Mouse (Mus musculus) kidney, adult 9 months (tissue): ENCODE results near the gene Sebox.

Source experiments
- DNase-seq: peaks from one replicate; pipeline ENCODE4 v3.0.0; 2022

Gene Sebox

DNA sequence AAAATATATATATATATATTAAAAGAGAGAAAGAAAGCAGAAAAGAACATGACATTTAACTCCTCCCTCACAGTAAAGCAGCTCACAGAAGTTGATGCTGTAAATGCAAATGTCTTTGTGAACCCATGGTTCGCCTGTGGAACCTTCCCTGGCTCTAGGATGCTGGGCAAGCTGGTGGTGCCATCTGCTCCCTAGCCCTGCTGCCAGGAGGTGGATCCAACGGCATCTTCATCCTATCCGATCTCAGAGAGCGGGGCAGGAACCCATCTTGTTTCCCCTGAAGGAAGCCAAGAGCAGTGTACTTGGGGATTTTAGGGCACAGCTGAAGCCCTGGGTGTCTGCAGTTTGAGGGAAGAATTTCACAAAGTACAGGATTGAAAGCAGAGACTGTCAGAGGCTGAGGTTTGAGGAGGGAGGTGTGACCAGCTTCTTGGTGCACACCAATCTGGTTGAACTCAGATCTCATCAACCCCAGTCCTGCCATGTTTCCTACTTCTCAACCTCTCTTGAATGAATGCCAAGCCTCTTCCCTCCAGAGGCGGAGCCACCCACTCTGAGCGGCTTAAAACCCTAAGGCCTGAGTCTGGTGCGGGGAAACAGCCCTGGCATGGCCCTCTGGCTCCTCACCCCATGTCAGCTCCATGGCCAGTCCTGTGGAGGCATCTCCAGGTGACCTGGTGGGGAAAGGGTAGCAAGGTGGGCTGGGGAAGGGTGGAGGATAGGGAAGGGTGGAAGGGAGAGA lies at the start of gene Sebox:
Gene Sebox, plus strand, starts transcription at position 539 of the 742 bp plus-strand sequence.
- no peak for DNase-seq

DNA sequence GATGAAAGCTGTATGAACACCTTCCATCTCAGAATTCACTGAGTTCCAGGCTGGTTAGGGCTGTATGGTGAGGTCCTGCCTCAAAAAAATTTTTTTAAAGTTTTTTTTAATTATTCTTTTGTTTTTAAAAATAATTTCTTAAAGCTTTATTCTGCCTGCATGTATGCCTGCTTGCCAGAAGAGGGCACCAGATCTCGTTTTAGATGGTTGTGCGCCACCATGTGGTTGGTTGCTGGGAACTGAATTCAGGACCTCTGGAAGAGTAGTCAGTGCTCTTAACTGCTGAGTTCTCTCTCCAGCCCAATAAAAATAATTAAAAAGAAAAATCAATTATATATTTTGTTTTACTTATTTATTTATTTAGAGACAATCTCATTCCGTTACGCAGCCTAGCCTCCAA lies 49.6 kb upstream of the Sebox start:
- DNase-seq: peak; percentile 74

DNA sequence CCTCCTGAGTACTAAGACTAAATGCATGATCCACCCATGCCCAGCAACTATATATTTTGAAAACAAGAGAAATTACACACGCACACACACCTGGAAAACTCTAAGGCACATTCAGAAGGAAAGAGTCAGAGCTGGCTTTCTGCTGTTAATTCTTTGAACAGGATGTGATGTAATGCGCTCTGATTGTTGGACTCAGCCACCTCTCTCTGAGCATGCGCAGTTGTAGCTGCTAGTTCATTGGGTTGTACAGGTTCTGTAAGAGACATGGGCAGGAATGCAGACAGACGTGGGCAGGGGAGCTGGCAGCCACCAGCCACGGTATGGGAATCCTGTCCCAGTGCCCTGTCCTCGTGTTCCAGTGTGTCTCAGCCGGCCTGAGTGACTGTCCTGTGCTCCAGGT lies 49.0 kb upstream of the Sebox start:
- DNase-seq: no peak

DNA sequence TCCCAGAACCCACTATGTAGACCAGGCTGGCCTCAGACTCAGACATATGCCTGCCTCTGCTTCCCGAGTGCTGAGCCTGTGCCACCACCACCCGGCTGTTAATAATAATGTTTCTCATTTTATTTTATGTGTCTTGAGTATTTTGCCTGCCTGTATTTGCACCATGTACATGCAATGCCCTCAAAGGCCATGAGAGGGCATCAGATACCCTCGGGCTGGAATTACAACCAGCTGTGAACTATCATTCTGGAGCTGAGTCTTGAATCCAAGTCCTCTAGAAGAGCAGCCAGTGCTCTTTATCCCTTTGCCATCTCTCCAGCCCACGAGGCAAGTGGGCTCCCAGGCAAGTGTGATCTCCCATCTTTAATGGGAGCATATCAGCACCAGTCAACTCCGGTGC lies 47.9 kb upstream of the Sebox start:
- peak; percentile 65 for DNase-seq

DNA sequence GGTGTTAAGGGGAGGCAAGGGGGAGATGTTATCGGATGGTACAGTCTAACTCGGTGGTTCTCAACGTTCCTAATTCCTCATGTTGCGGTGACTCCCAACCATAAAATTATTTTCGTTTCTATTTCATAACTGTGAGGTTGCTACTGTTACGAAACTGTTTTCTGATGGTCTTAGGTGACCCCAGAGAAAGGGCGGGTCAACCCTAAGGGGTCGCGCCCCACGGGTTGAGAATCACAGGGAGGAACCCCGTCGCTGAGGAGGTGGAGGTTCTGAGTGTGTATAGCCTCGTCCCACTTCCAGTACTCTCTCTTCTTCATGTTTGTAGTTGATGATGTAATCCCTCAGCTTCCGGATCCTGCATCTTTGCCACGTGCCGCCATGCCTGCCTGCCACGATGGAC lies 44.5 kb upstream of the Sebox start:
- DNase-seq: no peak

DNA sequence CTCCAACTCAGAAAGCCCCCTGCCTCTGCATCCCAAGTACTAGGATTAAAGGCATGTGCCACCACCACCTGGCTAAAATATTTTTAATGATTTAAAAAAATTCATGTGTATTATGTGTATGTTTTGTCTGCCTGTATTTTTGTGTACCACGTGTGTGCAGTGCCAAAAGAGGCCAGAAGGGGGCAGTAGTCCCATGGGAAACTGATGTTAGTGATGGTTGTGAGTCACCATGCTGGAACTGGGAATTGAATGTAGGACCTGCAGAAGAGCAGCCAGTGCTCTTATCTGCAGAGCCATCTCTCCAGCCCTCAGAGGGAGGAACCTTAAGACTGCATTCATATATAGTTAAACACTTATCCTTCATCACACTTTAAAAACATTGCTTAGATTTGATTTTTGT lies 41.4 kb upstream of the Sebox start:
- no peak for DNase-seq

DNA sequence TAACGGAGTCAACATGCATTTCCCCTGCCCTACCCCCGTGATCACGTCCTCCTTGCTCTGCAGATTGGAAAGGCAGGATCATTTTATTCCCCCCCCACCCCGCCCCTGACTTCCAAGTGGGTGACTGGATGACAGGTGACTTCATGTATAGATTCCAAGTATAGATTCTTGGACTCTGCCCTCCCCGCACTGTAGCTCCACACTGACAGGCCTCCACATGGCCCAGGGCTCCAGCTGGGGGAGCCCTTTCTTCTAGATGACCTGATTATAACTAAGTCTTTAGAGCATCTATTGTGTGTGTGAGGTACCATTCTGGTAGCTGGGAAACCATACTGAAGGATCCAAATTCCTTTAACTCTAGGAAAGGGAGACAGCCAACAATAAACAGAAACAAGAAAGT lies 40.6 kb upstream of the Sebox start:
- no peak for DNase-seq

DNA sequence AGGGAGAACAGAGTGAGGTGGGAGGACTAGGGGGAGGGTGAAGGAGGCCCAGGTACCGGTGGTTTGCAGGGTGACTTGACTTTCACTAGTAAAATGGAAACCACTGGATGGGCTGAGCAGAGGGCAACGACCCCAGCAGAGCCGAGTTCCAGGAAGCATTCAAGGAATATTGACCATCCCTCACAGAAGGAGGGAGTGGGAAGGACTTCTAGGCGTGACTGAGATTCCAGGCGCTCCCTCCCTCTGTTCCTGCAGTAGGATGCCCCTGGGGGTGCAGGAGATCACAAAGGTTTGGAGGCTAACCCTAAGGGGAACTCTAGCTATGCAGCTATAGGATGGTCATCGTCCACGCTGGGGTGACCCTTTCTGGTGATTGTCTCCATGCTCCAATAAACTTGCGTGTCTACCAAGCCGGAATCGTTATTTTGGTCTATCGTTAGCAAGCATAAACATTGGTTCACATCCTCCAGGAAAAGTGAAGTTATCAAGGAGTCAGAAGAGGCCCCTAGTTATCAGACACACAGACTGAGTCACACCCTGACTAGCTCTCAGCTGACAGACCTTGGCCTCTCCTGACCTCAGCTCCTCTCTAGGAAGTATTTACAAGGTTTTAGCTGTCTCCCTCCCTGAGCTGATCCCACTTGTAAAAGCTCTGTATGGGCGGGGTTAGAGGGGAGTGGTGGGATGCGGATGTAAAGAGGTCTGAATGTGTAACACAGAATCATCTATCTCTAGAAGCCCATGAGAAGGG lies 39.8 kb upstream of the Sebox start:
- no peak for DNase-seq

DNA sequence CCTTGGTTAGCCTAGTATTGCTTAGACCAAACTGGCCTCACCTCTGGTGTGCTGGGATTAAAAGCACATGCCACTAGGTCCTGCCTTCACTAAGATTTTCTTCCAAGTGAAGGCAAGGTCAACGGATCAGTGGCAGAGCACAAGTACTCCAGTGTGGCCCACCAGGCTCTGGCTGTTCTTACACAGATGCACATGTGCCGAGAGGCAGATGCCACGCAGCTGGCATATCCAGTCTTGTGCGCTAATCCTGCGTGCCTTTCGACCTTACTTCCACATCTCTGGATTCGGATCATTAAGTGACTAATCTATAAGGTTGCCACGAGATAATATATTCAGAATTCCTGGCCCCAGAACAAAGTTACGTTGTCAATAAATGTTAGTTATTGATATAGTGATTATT lies 38.1 kb upstream of the Sebox start:
- DNase-seq: no peak

DNA sequence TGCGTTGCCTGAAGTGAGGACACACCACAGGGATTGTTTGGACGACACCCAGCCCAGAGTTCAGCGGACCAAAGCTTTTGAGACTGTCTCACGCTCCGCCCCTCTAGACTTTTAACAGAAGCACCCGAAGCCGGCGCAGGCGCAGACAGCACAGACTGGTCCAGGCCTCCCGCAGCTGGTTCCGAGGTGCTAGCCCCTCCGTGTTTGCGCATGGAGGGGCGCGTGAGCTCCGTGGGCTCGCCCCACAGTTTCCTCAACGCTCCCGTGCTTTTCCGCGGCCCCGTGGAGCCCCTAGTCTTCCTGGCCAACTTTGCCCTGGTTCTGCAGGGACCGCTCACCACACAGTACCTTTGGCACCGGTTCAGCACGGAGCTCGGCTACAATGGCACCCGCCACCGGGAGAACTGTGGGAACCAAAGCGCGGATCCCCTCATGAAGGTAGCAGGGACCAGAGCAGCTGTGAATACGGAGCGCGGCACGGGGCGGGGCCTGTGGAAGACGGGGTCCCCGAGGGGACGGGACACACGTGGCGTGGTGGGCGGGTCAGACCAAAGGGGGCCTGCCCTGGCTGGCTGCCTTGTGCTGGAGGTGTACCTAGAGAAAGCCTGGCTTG lies 37.6 kb upstream of the Sebox start, which contains the start of gene Slc46a1:
Gene Slc46a1, plus strand, starts transcription at position 130 of the 613 bp plus-strand sequence.
- peak; percentile 90 for DNase-seq

DNA sequence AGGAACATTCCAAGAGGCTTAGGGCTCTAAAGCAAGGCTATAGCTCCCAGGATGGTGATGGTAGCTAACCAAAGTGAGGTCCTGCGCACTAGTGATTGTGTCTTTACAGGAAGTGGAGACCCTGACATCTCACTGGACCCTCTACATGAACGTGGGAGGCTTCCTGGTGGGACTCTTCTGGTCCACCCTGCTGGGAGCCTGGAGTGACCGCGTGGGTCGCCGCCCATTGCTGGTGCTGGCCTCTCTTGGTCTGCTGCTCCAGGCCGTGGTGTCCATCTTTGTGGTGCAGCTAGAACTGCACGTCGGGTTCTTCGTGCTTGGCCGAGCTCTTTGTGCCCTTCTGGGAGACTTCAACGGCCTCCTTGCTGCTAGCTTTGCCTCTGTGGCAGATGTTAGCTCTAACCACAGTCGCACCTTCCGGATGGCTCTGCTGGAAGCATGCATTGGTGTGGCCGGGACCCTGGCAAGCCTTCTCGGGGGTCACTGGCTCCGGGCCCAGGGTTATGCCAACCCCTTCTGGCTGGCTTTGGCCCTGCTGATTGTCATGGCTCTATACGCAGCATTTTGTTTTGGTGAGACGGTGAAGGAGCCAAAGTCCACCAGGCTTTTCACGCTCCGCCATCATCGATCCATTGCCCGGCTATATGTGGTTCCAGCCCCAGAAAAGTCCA lies 36.9 kb upstream of the Sebox start:
- no peak for DNase-seq

DNA sequence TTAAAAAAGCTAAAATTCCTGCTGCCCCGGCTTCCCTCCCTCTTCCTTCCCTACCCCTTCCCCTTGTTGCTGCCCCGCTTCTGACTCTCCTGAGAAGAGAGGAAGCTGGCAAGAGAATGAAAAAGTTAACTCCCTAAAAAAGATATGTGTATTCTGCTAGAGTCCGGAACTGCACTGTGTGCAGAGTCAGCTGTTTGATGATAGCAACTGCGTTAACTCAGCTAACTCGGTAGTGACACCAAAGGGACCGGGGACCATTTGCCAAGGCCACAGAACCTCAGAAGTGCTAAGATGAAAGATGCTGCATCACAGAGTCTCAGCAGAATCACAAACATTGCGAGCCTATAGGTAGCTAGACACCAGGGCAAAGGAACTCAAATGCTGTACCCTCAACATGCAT lies 35.7 kb upstream of the Sebox start:
- no peak for DNase-seq

DNA sequence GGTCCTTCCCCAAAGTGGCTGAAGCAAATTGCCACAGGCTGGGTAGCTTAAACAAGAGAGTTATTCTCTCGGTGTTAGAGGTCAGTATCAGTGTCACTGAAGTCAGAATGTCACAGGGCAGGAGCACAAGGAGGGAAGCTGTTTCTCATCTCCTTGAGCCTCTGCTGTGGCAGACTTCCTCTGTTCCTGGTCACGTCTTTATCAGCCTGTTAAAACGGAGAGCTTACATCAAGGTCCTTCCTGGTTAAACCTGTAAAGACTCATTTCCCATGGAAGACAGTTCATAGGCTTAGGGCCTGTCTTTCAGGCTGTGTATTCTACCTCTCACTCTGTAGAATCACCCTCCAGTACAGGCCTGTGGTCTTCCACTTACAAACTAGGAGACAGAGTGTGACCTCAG lies 35.3 kb upstream of the Sebox start:
- no peak for DNase-seq

DNA sequence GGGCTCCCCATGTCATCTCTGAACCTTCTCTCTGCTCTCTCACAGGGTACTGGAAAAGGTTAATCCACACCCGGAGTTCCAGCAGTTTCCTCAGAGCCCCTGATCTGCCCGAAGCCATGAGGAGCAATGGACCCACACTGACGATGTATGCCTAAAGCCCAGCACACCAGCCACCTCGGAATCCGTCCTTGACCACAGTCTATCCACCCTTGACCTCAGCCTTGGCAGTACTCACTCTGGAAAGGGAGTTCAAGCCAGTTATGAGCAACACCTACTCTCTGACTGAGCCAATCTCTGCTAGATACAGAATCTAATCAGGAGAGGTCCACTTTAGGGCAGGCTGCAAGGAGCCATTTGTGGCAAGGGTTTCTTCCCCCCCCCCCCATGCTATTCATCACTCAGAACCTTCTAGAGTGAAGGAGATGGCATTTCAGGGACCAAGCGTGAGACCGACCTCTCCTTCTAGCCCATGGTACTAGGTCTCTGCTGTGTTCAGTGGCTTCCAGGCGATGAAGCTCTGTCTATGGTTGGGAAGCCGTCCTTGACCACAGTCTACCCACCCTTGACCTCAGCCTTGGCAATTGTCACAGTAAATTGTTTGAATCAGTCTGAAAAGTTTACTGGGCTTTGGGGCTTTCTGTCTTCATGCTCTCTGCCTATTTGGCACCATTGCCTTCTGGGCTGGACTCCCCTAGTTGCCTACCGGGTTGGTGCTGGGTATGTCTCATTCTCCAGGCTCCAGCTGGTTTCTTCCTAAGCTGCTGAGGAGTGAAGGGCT lies 31.7 kb upstream of the Sebox start:
- no peak for DNase-seq

DNA sequence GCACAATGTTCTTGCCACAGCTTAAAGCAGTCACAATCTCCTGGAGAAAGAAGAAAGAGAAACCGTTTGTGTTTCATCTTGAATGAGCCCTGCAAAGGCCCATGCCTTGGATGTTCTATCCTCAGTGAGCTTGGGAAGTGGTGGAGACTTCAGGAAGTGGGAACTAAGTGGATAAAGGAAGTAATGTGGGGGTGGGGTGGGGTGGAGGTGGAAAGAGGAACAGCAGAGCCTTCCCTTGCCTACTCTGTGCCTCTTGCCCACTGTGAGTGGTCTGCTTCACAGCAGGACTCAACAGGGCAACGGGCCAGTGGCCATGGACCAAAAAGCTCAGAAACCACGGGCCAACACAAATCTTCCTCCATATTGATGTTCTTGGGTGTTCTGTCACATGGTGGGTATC lies 28.0 kb upstream of the Sebox start:
- DNase-seq: no peak

DNA sequence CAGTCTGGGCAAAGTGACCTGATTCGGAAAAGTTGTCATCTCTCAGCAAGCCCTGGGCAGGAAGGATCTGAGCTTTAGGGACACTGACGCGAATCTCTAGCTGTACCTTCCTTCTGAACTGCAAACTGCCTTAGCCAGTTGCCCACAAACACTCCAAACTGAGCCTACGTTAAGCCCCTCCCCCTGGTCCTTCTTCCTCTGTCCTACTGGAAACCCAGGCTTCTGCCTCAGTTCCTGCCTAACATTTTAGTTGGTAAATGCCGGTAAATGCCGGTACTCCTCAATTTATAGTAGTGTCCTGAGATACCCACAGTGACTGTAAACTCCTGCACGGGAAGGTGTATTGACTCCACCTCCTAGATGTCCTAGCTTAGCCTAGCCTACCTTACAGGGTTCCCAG lies 19.6 kb upstream of the Sebox start:
- DNase-seq: no peak

DNA sequence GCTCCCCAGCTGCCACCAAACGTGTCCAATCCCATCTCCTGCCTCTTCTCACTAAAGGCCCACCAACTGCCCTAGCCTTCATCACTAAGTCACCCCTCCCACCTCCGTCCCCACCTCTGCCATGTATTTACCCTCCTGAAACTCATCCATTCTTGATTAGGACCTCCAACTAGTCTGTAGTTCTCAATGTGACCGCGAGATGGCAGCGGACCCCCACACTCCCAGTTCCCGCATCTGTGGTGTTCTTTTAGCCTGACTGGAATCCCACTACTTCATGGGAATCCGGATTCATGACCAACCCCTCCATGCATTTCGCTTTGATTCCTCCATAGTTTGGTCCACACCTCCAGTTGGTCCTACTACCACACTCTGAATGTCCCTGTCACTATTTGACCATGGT lies 15.1 kb upstream of the Sebox start:
- peak; percentile 75 for DNase-seq

DNA sequence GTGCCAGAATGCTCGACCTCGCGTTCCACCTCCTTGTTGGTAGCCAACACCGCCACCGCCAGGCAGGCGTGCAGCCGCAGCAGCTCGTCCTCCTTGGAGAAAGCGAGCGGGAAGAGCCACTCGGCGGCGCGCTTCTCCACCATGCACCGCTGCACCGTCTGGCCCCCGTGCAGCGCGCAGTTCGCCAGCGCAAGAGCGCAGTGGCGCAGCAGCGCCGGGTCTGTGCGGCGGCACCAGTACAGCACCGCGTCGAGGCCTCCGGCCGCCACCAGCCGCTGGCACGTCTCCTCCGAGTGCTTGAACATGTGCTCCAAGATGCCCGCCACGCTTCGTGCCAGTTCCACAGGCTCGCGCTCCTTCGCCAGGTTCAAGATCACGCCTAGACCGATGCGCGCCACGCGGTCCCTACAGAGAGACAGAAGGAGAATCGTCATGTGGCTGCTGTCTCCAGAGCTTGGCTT lies 12.4 kb upstream of the Sebox start:
- no peak for DNase-seq

DNA sequence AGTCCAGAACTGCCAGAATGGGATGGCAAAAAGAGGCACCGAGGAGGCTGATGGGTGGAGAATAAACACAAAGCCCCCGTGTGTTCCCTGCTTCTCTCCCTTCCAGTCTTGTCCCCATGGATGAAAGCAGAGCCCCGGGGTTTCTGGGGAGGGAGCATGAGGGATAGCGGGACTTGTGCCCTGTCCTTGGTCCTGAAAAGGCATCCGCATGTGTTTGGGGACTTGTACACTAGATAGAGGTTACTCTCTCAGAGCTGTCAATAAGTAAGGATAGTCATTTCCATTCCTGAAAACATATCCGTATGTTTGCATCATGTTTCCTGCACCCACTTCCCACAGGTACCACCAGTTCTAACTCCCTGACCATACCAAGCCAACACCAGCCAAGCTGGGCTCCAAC lies 7.3 kb upstream of the Sebox start:
- no peak for DNase-seq

DNA sequence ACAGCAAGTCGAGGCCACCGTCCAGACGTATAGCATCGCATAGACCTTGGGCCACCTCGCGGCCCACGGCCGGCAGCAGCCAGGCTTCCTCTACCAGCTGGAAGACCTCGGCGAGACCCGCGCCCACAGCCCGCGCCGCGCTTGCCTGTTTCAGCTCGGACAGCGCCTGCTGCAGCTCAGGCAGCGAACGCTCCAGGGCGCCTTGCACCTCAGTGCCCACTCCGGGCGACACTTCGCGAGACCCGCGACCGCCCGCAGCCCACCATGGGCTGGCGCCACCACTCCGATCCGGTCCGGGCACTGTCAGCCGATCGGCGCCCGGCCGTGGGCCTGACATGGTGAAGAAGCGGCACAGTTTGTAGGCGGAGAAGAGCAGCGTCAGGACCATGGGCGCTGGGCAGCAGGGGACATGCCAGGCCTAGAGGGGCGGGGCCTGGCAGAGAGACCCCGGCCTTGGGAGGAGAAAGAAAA lies 6.1 kb upstream of the Sebox start:
- DNase-seq: no peak

DNA sequence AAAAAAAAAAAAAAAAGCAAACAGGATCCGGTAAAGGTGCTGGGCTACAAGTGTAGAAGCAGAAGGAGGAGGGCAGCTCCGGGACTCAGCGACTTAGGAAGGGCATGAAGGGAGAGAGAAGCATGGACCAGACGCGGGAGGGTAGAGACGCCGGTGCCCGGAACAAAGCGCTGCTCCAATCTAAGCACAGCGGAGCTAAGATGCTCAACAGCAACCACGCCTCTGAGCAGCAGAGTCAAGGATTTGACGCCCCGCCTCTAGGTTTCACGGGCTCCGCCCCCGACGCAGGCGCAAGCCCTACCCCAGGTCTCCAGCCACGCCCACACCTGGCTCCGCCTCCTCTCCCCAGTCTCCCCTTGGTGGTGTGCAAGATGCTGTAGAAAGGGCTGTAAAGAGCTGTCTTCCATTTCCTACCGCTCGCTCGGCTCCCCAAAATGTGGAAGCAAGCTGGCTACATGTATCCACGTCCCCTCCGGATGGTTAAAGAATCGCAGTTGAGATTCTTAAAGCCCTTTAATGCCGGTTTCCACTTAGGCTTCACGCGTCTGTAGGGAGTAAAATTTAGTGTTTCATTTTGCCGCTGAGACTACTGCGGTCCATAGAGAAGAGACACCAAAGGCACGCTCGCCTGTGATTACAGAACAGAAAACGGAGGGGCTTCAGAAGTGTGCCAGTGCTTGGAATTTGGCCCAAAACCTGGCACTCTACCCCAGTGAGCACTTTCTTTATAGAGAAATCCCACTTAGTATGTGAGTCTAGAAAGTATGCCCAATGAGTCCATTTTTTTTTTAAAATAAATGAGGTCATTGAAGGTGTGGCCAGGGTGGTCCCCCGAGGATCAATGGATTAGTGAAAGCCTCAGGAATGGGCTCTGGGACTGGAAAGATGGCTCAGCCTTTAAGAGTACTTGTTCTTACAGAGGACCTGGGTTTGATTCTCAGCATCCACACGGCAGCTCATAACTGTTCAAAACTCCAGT lies 5.4 kb upstream of the Sebox start, which contains the start of gene Sarm1:
Gene Sarm1, minus strand, starts transcription at position 211 of the 979 bp plus-strand sequence.
- peak; percentile 94 for DNase-seq
